Mouse (Mus musculus) intestine, embryonic 15.5 days (tissue): ENCODE measurements around the gene F13a1. TPM values are rescaled to one million over a fixed set of nuclear protein-coding genes. Genes with fewer than 3 reads are reported as not detected.

Experiments used
- ATAC-seq: fragments of 200-750 bp; cut with Nextera tagmentation; 2 replicates; pipeline ENCODE4 v1.8.0; 2017; ENCODE audit warnings: moderate TSS enrichment, moderate library complexity
- H3K27ac ChIP-seq: fragments of 300-500 bp; sonication (generic); 2 replicates; pipeline ENCODE4 v1.5.1; 2015; ENCODE audit warnings: mild to moderate bottlenecking, inconsistent platforms
- H3K27me3 ChIP-seq: fragments of 300-500 bp; sonication (generic); replicated peaks from 2 replicates; pipeline ENCODE4 v1.6.1; 2015; ENCODE audit warnings: inconsistent platforms
- H3K36me3 ChIP-seq: fragments of 300-500 bp; sonication (generic); 2 replicates; pipeline ENCODE4 v1.6.1; 2015; ENCODE audit warnings: inconsistent platforms
- H3K4me1 ChIP-seq: fragments of 300-500 bp; sonication (generic); replicated peaks from 2 replicates; pipeline ENCODE4 v1.6.1; 2015; ENCODE audit warnings: inconsistent platforms
- H3K4me2 ChIP-seq: fragments of 300-500 bp; sonication (generic); replicated peaks from 2 replicates; pipeline ENCODE4 v1.6.1; 2015; ENCODE audit warnings: mild to moderate bottlenecking, inconsistent platforms
- H3K4me3 ChIP-seq: fragments of 300-500 bp; sonication (generic); replicated peaks from 2 replicates; pipeline ENCODE4 v1.5.1; 2015; ENCODE audit warnings: inconsistent platforms
- H3K9ac ChIP-seq: fragments of 300-500 bp; sonication (generic); 2 replicates; pipeline ENCODE4 v1.6.1; 2015; ENCODE audit warnings: inconsistent platforms
- H3K9me3 ChIP-seq: fragments of 300-500 bp; sonication (generic); 2 replicates; pipeline ENCODE4 v1.6.1; 2016; ENCODE audit warnings: inconsistent platforms
- WGBS: fragments of 180-500 bp; shearing (Covaris S2); methylation state at CpG from one replicate; pipeline ENCODE4 v1.1.7; 2015; 5-methylcytosine and 5-hydroxymethylcytosine counted together
- polyA plus RNA-seq: library from polyadenylated mRNA; unstranded; fragments of >200 nt; fragmentation: Nextera tagmentation; extraction: Ambion mirVana; gene quantifications from 2 replicates; pipeline ENCODE4 v1.2.1, GENCODE M21; 2015

F13a1 gene
- polyA plus RNA-seq, 1 experiment from 2014 or later, result 17.5 TPM

DNA sequence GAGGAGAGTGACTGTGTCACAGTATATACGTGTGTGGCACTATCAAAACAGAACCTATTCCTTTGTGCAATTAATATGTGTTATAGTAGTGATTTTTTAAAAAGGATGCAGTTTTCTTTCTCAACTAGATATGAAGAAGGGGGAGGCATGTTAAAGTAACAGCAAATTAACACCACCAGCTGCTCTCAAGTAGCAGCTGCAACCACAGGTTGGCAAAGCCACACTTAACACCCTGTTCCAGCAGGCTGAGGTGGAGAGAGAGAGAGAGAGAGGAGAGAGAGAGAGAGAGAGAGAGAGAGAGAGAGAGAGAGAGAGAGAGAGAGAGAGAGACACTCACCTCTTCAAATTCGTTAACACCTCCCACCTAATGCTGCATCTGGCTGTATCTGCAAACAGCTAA lies 28.5 kb downstream of the F13a1 start:
- Histone ChIP-seq H3K27me3 (no peaks in the 10 kb centered on the region), H3K4me1 (no peaks in the 10 kb centered on the region), H3K27ac (no peak overlapping the region), H3K9ac (no peak overlapping the region), H3K4me3 (no peak overlapping the region), H3K36me3 (no peaks in the 10 kb centered on the region), H3K9me3 (no peaks in the 10 kb centered on the region), H3K4me2 (no peak overlapping the region)
- 81% methylated on average over 2 of the region's 2 CpGs for WGBS
- no peak for ATAC-seq

DNA sequence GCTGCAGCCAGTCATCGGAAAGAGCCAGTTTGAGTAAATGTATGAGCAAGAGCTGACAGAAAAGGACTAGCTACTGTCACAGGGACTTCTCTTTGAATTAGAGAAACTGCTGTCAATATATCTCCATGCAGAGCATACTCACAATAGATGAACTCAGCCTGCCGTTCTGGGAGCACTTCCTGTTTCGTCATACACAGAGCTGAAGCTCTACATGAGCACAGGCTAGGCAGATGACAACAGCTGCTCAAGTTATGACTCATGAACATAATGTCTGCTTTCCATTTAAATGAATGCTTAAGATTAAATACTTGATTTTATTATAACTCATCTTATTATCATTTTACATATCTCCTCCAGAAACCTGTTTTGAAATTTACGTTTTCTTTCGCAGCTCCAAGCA lies 39.3 kb downstream of the F13a1 start:
- Histone ChIP-seq H3K9ac (no peak overlapping the region), H3K4me1 (no peaks in the 10 kb centered on the region)

DNA sequence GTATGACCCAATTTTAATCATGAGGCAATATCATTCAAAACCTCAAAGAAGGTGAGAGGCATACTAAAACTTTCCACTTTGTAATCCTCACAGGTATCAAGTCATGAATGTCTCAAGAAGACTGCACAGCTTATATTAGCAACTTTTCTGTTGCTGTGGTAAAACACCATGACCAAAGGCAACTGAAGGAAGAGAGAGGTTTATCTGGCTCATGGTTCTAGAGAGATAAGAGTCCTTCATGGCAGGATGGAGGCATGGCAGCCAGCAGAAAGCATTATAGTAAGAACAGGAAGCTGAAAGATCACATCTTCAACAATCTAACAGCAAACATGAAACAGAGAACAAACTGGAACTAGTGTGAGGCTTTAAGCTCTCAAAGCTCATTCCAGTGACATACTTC lies 43.8 kb downstream of the F13a1 start:
- Histone ChIP-seq H3K27ac (no peak overlapping the region), H3K4me2 (no peak overlapping the region), H3K9ac (no peak overlapping the region), H3K4me1 (no peaks in the 10 kb centered on the region), H3K9me3 (no peaks in the 10 kb centered on the region), H3K4me3 (no peak overlapping the region), H3K27me3 (no peaks in the 10 kb centered on the region), H3K36me3 (no peaks in the 10 kb centered on the region)
- ATAC-seq, result no peak

More for the DNA sequence above, 39.3 kb downstream of the F13a1 start:
- Histone ChIP-seq H3K27me3 (no peaks in the 10 kb centered on the region), H3K9me3 (no peaks in the 10 kb centered on the region), H3K4me2 (no peak overlapping the region), H3K36me3 (no peaks in the 10 kb centered on the region), H3K4me3 (no peak overlapping the region), H3K27ac (no peak overlapping the region)
- WGBS, result 83% methylated on average over 5 of the region's 5 CpGs
- ATAC-seq, result no peak

DNA sequence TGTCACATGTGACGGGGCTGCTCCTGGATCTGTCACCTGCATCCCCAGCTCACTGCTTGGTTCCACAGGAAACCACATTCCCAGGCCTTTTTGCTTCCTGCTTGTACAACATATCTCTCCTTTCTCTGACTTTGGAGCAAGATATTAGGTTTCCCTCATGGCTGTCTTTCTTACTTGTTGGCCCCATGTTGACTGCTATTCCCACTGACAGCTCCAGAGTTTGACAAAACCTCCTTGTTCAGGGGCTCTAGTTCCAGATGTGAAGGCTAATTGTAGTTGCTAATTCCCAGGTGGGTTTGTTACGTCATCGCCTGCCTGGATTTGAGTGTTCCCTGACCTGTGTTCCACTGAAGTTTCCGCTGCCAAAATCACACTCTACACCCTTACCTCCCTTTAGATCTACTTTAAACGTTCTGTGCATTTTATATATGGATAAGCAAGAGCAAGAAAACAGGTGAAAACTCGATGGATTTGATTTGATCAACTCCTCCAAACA lies 50.8 kb downstream of the F13a1 start:
- Histone ChIP-seq H3K9ac (no peak overlapping the region), H3K4me1 (no peaks in the 10 kb centered on the region), H3K4me3 (no peak overlapping the region), H3K27me3 (no peaks in the 10 kb centered on the region), H3K4me2 (no peak overlapping the region), H3K27ac (no peak overlapping the region), H3K36me3 (no peaks in the 10 kb centered on the region), H3K9me3 (no peaks in the 10 kb centered on the region)
- WGBS, result 80% methylated on average over 6 of the region's 6 CpGs
- no peak for ATAC-seq

DNA sequence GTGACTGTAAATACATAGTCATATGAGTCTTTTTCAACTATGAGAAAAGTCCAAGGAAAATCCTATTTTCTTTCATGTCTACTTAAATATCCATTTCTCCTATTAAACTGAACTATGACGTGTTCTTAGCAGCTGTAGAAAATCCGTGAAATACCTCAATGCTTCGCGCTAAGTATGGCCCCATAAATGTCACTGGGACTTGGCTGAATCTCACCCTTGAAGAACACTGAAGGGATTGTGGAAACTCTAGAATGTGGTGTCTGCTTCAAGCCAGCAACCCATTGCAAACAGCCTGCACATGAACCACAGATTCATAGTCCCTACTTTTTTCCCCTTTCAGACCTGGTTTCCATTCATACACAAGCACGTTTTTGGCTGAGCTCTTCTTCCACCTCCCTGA lies 56.5 kb downstream of the F13a1 start:
- Histone ChIP-seq H3K27ac (no peak overlapping the region), H3K4me2 (no peak overlapping the region), H3K4me1 (no peaks in the 10 kb centered on the region), H3K27me3 (no peaks in the 10 kb centered on the region), H3K4me3 (no peak overlapping the region), H3K36me3 (no peaks in the 10 kb centered on the region), H3K9ac (no peak overlapping the region), H3K9me3 (no peaks in the 10 kb centered on the region)
- WGBS, result 86% methylated on average over 5 of the region's 5 CpGs
- ATAC-seq, result no peak

DNA sequence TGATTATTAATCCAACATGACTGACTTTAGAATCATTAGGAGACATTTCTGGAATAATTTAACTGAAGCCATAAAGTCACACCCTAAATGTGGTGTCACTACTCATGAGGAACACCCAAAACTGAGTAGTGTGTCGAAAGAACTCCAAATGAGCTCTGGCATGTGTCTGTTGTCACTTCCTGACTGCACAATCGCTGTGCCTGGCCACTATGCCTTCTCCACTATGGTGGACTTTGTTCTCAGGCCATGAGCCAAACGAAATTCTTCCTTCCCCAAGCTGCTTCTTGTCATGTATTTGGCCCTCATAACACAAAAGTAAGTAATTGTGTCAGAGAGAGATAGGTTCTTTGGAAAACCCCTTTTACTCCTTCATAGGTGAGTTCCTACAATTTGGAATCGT lies 61.7 kb downstream of the F13a1 start:
- Histone ChIP-seq H3K27me3 (no peaks in the 10 kb centered on the region), H3K9me3 (no peaks in the 10 kb centered on the region), H3K9ac (no peak overlapping the region), H3K4me1 (no peaks in the 10 kb centered on the region), H3K4me3 (no peak overlapping the region), H3K4me2 (no peak overlapping the region), H3K27ac (no peak overlapping the region), H3K36me3 (no peaks in the 10 kb centered on the region)
- WGBS, result 64% methylated on average over 4 of the region's 4 CpGs
- ATAC-seq, result no peak

DNA sequence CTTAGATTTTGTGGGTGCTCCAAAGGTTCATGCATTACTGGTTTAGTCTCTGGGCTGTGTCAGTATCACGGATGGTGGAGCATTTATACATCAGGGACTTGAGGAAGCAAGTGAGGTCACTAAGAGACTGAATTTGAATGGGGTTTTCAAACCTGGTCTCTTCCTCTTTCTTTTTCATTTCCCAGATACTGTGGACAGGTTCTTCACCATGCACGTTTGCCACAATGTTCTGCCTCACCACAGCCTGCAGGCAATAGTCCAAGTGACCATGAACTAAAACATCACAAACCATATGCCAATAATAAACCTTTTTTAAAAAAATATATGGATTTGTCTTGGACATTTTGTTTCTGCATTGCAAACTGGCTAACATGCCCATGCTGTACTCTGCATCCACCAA lies 77.0 kb downstream of the F13a1 start:
- Histone ChIP-seq H3K9ac (no peak overlapping the region), H3K36me3 (no peaks in the 10 kb centered on the region), H3K4me3 (no peak overlapping the region), H3K9me3 (no peaks in the 10 kb centered on the region), H3K4me1 (no peaks in the 10 kb centered on the region), H3K4me2 (no peak overlapping the region), H3K27me3 (no peaks in the 10 kb centered on the region), H3K27ac (no peak overlapping the region)
- no peak for ATAC-seq
- 83% methylated on average over 2 of the region's 2 CpGs for WGBS

DNA sequence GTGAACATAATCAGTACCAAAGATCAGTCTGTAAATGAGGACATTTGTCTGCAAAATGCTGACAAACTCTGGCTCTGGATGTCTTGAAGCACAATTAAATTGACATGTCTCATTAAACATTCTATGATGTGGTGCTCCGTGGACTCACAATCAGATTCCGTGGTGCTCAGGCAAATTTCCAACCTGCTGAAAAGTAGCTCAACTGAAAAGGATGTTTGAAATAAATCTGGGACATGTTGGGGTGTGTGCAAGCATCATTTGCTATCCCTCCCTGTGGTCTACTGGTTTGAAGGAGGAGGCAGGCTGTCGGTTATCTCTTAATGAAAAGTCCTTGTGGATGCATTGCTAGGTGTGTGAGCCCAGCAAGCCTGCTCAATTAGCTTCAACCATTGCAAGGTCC lies 77.8 kb downstream of the F13a1 start:
- no peaks in the 10 kb centered on the region for H3K4me1 ChIP-seq
- ATAC-seq, result no peak
- no peaks in the 10 kb centered on the region for H3K36me3 ChIP-seq
- H3K27ac ChIP-seq, result no peak overlapping the region
- no peaks in the 10 kb centered on the region for H3K27me3 ChIP-seq
- H3K9ac ChIP-seq, result no peak overlapping the region
- 73% methylated on average over 3 of the region's 3 CpGs for WGBS
- H3K4me2 ChIP-seq, result no peak overlapping the region
- H3K4me3 ChIP-seq, result no peak overlapping the region
- H3K9me3 ChIP-seq, result no peaks in the 10 kb centered on the region

DNA sequence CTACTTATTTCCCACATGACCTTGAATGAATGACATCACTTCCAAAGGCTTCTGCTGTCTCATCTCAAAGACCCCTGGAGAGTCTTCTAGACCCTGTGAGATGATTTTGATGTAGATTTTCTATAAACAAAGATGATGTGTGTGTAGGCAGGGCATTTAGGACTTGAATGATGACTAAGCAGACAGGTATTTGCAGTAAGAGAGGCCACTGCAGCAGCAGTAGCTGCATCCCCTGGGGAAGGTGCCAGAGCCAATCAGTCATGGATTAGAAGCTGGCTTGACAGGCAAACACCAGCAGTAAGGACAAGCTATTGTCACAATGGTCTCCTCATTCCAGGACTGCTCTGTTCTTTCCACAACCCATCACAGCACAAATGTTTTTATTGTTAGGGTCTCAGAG lies 87.1 kb downstream of the F13a1 start:
- H3K27me3 ChIP-seq, result no peaks in the 10 kb centered on the region
- no peak overlapping the region for H3K4me3 ChIP-seq
- no peaks in the 10 kb centered on the region for H3K36me3 ChIP-seq
- no peak overlapping the region for H3K4me2 ChIP-seq
- H3K4me1 ChIP-seq, result no peaks in the 10 kb centered on the region
- no peak overlapping the region for H3K27ac ChIP-seq
- no peak for ATAC-seq
- H3K9me3 ChIP-seq, result no peaks in the 10 kb centered on the region
- H3K9ac ChIP-seq, result no peak overlapping the region

DNA sequence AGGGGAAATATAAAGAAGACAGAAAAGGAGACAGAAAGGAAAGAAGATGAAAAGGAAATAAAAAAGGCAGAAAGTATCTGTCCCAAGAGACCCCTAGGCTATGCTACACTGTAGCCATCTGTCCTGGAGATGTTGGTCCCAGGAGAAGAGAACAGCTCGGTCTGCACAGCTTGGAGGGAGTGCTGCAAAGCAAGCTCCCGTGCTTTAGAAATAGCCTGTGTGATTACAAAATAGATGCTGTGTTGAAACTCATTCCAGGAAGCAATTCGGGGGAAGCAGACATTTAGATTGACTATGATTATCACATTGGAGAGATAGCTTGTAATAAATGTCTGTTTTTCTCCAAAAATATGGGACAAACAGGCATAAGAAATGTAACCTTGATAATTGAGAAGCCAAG lies 91.0 kb downstream of the F13a1 start:
- Histone ChIP-seq H3K4me2 (no peak overlapping the region), H3K27me3 (no peaks in the 10 kb centered on the region), H3K9me3 (no peaks in the 10 kb centered on the region), H3K4me1 (no peaks in the 10 kb centered on the region), H3K36me3 (no peaks in the 10 kb centered on the region), H3K27ac (no peak overlapping the region), H3K9ac (no peak overlapping the region), H3K4me3 (no peak overlapping the region)
- 65% methylated on average over 3 of the region's 3 CpGs for WGBS
- ATAC-seq, result no peak

DNA sequence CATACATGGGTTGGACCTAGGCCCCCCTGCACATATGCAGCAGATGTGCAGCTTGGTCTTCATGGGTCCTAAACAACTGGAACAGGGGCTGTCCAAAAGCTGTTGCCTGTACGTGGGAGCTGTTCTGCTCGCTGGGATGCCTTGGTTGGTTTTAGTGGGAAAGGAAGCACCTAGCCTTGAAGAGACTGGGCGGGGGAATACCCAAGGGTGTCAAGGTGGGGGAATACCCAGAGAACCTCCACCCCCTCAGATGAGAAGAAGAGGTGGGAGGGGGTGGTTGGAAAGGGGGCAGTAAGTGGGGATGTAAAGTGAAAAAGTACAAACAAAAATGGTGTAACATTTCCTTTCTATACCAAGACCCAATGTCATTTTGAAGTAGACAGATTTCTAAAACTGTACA lies 95.1 kb downstream of the F13a1 start:
- no peak overlapping the region for H3K4me3 ChIP-seq
- H3K4me1 ChIP-seq, result no peaks in the 10 kb centered on the region
- H3K9ac ChIP-seq, result no peak overlapping the region
- H3K9me3 ChIP-seq, result no peaks in the 10 kb centered on the region
- H3K27ac ChIP-seq, result no peak overlapping the region
- H3K27me3 ChIP-seq, result no peaks in the 10 kb centered on the region
- no peaks in the 10 kb centered on the region for H3K36me3 ChIP-seq
- H3K4me2 ChIP-seq, result no peak overlapping the region
- no peak for ATAC-seq
- 85% methylated on average over 3 of the region's 3 CpGs for WGBS

DNA sequence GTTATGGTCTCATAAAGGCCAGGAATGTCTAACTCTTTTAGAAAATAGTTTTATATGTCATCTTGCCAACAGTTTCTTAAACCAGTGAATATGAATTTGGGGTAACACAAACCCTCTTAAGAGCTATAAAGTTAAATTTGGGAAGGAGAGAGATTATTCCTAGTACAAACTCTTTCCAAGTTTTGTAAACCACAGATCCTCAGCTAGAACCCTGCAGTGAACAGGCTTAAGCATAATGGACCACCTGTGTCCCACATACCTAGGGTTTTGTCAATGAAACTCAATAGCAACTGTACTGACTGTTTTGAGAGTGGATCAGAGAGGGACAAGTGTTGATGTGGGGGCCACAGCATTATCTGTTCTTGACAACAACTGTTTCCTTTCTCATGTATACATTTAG lies 96.4 kb downstream of the F13a1 start:
- H3K9me3 ChIP-seq, result no peaks in the 10 kb centered on the region
- ATAC-seq, result no peak
- no peaks in the 10 kb centered on the region for H3K4me1 ChIP-seq
- H3K36me3 ChIP-seq, result no peaks in the 10 kb centered on the region
- no peaks in the 10 kb centered on the region for H3K27me3 ChIP-seq
- no peak overlapping the region for H3K9ac ChIP-seq
- H3K4me2 ChIP-seq, result no peak overlapping the region
- no peak overlapping the region for H3K27ac ChIP-seq
- H3K4me3 ChIP-seq, result no peak overlapping the region

DNA sequence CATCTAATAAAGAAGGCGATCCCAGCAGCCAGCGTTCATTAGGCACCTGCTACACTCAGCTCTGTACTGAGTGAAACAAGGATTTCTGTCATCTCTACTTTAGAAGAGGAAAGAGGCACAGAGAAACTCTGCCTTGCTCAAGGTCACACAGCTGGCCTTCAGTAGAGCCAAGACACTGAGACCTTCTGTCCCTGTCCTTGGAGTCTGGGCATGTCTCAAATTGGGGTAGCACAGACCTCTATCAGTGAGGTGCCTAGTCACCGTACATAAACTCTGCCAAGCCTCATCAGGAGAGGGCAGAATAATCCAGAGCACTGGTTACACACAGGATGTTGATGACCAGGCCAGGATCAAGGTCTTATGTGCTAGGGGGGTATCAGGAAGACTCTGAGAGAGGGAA lies 108.2 kb downstream of the F13a1 start:
- no peak overlapping the region for H3K27ac ChIP-seq
- no peak overlapping the region for H3K4me3 ChIP-seq
- H3K27me3 ChIP-seq, result no peaks in the 10 kb centered on the region
- no peaks in the 10 kb centered on the region for H3K36me3 ChIP-seq
- H3K4me1 ChIP-seq, result no peaks in the 10 kb centered on the region
- ATAC-seq, result no peak
- no peaks in the 10 kb centered on the region for H3K9me3 ChIP-seq
- whole genome bisulfite sequencing, result 86% methylated on average over 3 of the region's 3 CpGs
- no peak overlapping the region for H3K9ac ChIP-seq
- H3K4me2 ChIP-seq, result no peak overlapping the region

DNA sequence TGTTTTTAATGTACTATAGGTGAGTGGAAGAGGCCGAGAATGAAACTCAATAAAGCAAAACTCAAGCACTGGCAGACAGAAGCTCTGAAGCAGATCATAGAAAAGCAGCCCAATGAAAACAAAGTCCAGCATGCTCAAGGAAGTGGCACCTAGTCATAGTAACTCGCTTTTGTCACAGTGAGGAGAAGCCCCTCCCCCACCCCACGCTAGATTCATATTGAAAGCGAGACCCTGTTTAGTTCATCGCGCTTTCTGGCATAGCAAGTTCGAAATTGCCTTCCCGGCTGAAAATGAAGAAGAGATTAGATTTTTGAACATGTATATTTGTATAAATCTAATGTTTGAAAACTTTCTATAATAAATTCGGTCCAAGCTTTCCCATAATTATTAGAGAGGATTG lies 118.0 kb downstream of the F13a1 start:
- H3K27ac ChIP-seq, result no peak overlapping the region
- no peaks in the 10 kb centered on the region for H3K36me3 ChIP-seq
- H3K4me3 ChIP-seq, result no peak overlapping the region
- no peak overlapping the region for H3K4me2 ChIP-seq
- H3K4me1 ChIP-seq, result no peaks in the 10 kb centered on the region
- no peaks in the 10 kb centered on the region for H3K9me3 ChIP-seq
- WGBS, result 87% methylated on average over 9 of the region's 9 CpGs
- no peaks in the 10 kb centered on the region for H3K27me3 ChIP-seq
- no peak overlapping the region for H3K9ac ChIP-seq
- ATAC-seq, result no peak
